26 mouse cellular contexts compared by ENCODE assay signal in the genomic region with DNA sequence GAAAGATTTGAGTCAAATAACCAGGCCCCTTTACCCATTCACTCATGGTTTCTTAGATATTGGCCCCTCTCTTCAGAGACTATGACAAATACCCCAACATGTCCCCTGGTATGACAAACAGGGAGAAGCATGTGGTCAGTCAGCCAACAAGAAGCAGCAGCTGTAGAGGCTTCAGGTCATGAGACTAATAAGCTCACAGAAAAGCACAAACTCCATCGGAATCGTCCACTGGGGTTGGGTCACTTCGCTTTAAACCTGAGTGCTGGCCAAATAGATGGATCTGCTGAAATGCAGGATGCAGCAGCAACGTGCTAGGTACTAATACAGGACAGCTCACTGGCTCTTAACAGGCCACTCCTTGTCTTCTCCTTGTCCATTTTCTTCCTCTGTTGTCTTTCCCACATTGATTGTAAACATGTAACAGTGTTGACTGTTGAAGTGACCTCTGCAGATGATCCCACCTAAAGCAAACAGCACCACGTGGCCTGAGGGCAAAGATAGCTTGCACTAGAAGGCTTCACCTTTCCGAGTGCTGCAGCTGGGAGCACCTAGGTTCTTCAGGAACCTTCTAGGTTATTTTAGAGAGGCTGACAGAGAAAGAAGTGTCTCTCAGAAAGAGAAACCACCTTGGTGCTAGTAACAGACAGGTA. TPM values are rescaled to one million over a fixed set of nuclear protein-coding genes. Genes with fewer than 3 reads are reported as not detected.
DNase-seq lines count a peak whose midpoint lies in the region; ATAC-seq and TF ChIP-seq lines count a peak whose summit lies in the region.
"Had no signal": no experiment of that assay in that cellular context is flagged by ENCODE, and none has a peak within 500 bp of the region (broad histone marks: within the 10 kb centered on the region; RNA-seq: fewer than 3 reads in every experiment).

No protein-coding gene starts in this region.

- H3K27ac ChIP-seq in liver, embryonic 15.5 days (replicated peaks) = no peak overlapping the region
- H3K27ac ChIP-seq in liver, postnatal 0 days (ENCODE audit: low read depth) = peak overlapping the region; percentile 55
- H3K27ac ChIP-seq: embryonic facial prominence, embryonic 10.5 days; embryonic facial prominence, embryonic 12.5 days; forebrain, embryonic 10.5 days; forebrain, embryonic 12.5 days had no signal

- no peaks in the 10 kb centered on the region for H3K36me3 ChIP-seq in liver, embryonic 15.5 days (replicated peaks)
- no peaks in the 10 kb centered on the region for H3K36me3 ChIP-seq in liver, postnatal 0 days (replicated peaks; ENCODE audit: insufficient read depth, low read length)
- H3K36me3 ChIP-seq: embryonic facial prominence, embryonic 10.5 days; embryonic facial prominence, embryonic 12.5 days; forebrain, embryonic 10.5 days; forebrain, embryonic 12.5 days; G1E had no signal

- no peak for TF ChIP-seq EP300 in liver, postnatal 0 days (IDR thresholded peaks at IDR 0.05; ENCODE audit: low read depth)

- no peaks in the 10 kb centered on the region for H3K4me1 ChIP-seq in liver, embryonic 15.5 days (replicated peaks)
- H3K4me1 ChIP-seq in liver, postnatal 0 days (ENCODE audit: insufficient read depth) = peaks cover 6% of the 10 kb centered on the region; the same call in 1 of the 2 replicates

- H3K9ac ChIP-seq in liver, embryonic 15.5 days = no peak overlapping the region
- H3K9ac ChIP-seq in liver, postnatal 0 days (replicated peaks) = no peak overlapping the region
- H3K9ac ChIP-seq: embryonic facial prominence, embryonic 12.5 days; forebrain, embryonic 12.5 days had no signal

- ATAC-seq in liver, embryonic 15.5 days (ENCODE audit: insufficient read depth) = peak; percentile 47; the same call in 1 of the 2 replicates
- ATAC-seq in liver, postnatal 0 days = peak; percentile 90
- ATAC-seq: activated CD4-positive, CD25-positive, alpha-beta regulatory T cell, adult 4 months; CD4-positive, CD25-positive, alpha-beta regulatory T cell, adult 4 months; forebrain, embryonic 14.5 days; forebrain, embryonic 16.5 days; Patski had no signal

- intact Hi-C loops in heart, postnatal 36 days (cut with DNase I) = no loop called here

- WGBS in liver, embryonic 15.5 days (ENCODE audit: insufficient replicate concordance) = 46% methylated on average over 6 of the region's 6 CpGs
- WGBS in liver, postnatal 0 days (ENCODE audit: insufficient replicate concordance) = 63% methylated on average over 6 of the region's 6 CpGs

- H3K27me3 ChIP-seq in liver, embryonic 15.5 days = no peaks in the 10 kb centered on the region
- H3K27me3 ChIP-seq in liver, postnatal 0 days (ENCODE audit: insufficient read depth, low read length) = no peaks in the 10 kb centered on the region
- H3K27me3 ChIP-seq: CH12.LX; embryonic facial prominence, embryonic 12.5 days; forebrain, embryonic 12.5 days; Patski had no signal

- no peak overlapping the region for H3K4me2 ChIP-seq in liver, embryonic 15.5 days
- H3K4me2 ChIP-seq in liver, postnatal 0 days (ENCODE audit: low read depth, low read length) = no peak overlapping the region
- H3K4me2 ChIP-seq: embryonic facial prominence, embryonic 12.5 days; forebrain, embryonic 12.5 days had no signal

- no peak for TF ChIP-seq CTCF in liver, postnatal 0 days (IDR thresholded peaks at IDR 0.05; ENCODE audit: low read depth)

- DNase-seq in heart, adult 11 months = peak; percentile 60
- DNase-seq in heart, postnatal 36 days = no peak
- no peak for DNase-seq in liver
- peak; percentile 31 for DNase-seq in liver, postnatal 0 days
- no peak for DNase-seq in left cerebral cortex, adult 9 months (ENCODE audit: low spot score in 2 of 2)
- DNase-seq: adrenal gland, adult 8-10 months; adrenal gland, postnatal 14 days; adrenal gland, postnatal 36 days; B cell, adult 2 months; cerebellum, adult 11-12 months; cerebellum, adult 2 months; cerebellum, adult 9-10 months; cerebellum, postnatal 10 days; cerebellum, postnatal 25 days had no signal

- H3K9me3 ChIP-seq in liver, embryonic 15.5 days (replicated peaks) = no peaks in the 10 kb centered on the region
- H3K9me3 ChIP-seq in liver, postnatal 0 days (ENCODE audit: low read length) = no peaks in the 10 kb centered on the region
- H3K9me3 ChIP-seq: embryonic facial prominence, embryonic 10.5 days; embryonic facial prominence, embryonic 12.5 days; forebrain, embryonic 10.5 days; forebrain, embryonic 12.5 days; G1E had no signal

- no peak overlapping the region for H3K4me3 ChIP-seq in liver, embryonic 15.5 days (replicated peaks)
- H3K4me3 ChIP-seq in liver, postnatal 0 days (ENCODE audit: low read depth, low read length) = no peak overlapping the region
- H3K4me3 ChIP-seq: embryonic facial prominence, embryonic 10.5 days; embryonic facial prominence, embryonic 12.5 days; forebrain, embryonic 10.5 days; forebrain, embryonic 12.5 days had no signal

RNA-seq across cellular contexts. Expression of a gene that starts 33.9 kb away (rescaled TPM):
- total RNA-seq in heart, postnatal 36 days (2021) = 1 to 10 TPM; 2.4 to 3.5 TPM
- 1.9 and 2.2 TPM in 2 replicates for polyA plus RNA-seq in liver, embryonic 15.5 days (2015; fragmentation: Nextera tagmentation; extraction: Ambion mirVana)
- 2.5 and 3.3 TPM in 2 replicates for polyA plus RNA-seq in liver, postnatal 0 days (2015; fragmentation: Nextera tagmentation; extraction: Ambion mirVana)
- total RNA-seq: G1E had no signal
- polyA plus RNA-seq: G1E had no signal

Comparison
In these comparisons a context has a peak if more than half of its experiments do, and no peak if none do; other contexts are left out.
1. DNase-seq: peak in heart, adult 11 months (single experiment) and liver, postnatal 0 days (single experiment); none in heart, postnatal 36 days (0 of 2), liver (single experiment) and left cerebral cortex, adult 9 months (0 of 2).